In genomic region chr1:154150167-154150851, GRCm38 (mm10) we compare ENCODE assay signal across 8 mouse cellular contexts. TPM values are rescaled to one million over a fixed set of nuclear protein-coding genes. Genes with fewer than 3 reads are reported as not detected.
DNase-seq lines count a peak whose midpoint lies in the region; ATAC-seq and TF ChIP-seq lines count a peak whose summit lies in the region.

No protein-coding gene starts in this region.

- no peak overlapping the region for H3K4me3 ChIP-seq in hindbrain, embryonic 11.5 days (ENCODE audit: low read depth, low read length)
- H3K4me3 ChIP-seq in lung, adult 2 months (replicated peaks; ENCODE audit: extremely low read depth, low read depth, low read length) = no peak overlapping the region

- WGBS in hindbrain, embryonic 11.5 days = 43% methylated on average over 8 of the region's 8 CpGs
- 25% methylated on average over 8 of the region's 8 CpGs for WGBS in lung, adult 2 months

- H3K9ac ChIP-seq in hindbrain, embryonic 11.5 days (ENCODE audit: low read depth, low read length) = no peak overlapping the region

- peak; percentile 39 for DNase-seq in ES-CJ7 (ENCODE audit: low read depth, low spot score)
- DNase-seq in cerebellum, adult 9-11 months = peak; percentile 81
- peak; percentile 65 to 83 for DNase-seq in frontal cortex, postnatal 14 days (ENCODE audit: low spot score in 2 of 2)
- no peak for DNase-seq in hindbrain, embryonic 11.5 days (ENCODE audit: low spot score)
- peak; percentile 55 for DNase-seq in layer of hippocampus, adult 9-10 months (ENCODE audit: low spot score)
- DNase-seq in lung, adult 2 months = peak; percentile 42
- peak; percentile 89 for DNase-seq in retina, postnatal 1 day

- H3K27ac ChIP-seq in hindbrain, embryonic 11.5 days (ENCODE audit: low read depth, low read length) = no peak overlapping the region

- H3K27me3 ChIP-seq in hindbrain, embryonic 11.5 days (ENCODE audit: control insufficient read depth, insufficient read depth, low read length) = no peaks in the 10 kb centered on the region

- no peaks in the 10 kb centered on the region for H3K36me3 ChIP-seq in hindbrain, embryonic 11.5 days (ENCODE audit: control insufficient read depth, insufficient read depth, low read length)

- H3K9me3 ChIP-seq in hindbrain, embryonic 11.5 days (ENCODE audit: control insufficient read depth, low read length) = no peaks in the 10 kb centered on the region

- H3K4me2 ChIP-seq in hindbrain, embryonic 11.5 days (replicated peaks; ENCODE audit: low read depth, low read length) = no peak overlapping the region

- H3K4me1 ChIP-seq in hindbrain, embryonic 11.5 days (replicated peaks; ENCODE audit: control insufficient read depth, insufficient read depth, low read length) = no peaks in the 10 kb centered on the region
- H3K4me1 ChIP-seq in lung, adult 2 months (ENCODE audit: control insufficient read depth, insufficient read depth, low read length) = peaks cover 4% of the 10 kb centered on the region; the same call in 1 of the 2 replicates

- TF ChIP-seq POLR2A in lung, adult 2 months (IDR thresholded peaks at IDR 0.05; ENCODE audit: borderline replicate concordance, extremely low read depth, low read depth, low read length) = no peak

- no peak for TF ChIP-seq CTCF in lung, adult 2 months (IDR thresholded peaks at IDR 0.05; ENCODE audit: insufficient read depth, low read length)

- ATAC-seq in hindbrain, embryonic 11.5 days (ENCODE audit: low FRiP score) = peak; percentile 70
- no peak for ATAC-seq in megakaryocyte progenitor cell, adult 5-6 weeks (replicated peaks; ENCODE audit: poor library complexity)

RNA-seq across cellular contexts. Expression of gene Zfp648, which starts 50.7 kb away (rescaled TPM):
- 0.11 TPM in 1 of 2 replicates, not detected in the other for polyA plus RNA-seq in hindbrain, embryonic 11.5 days (2014; fragmentation: Nextera tagmentation; extraction: Ambion mirVana)
- 0.06 TPM in 1 of 2 replicates, not detected in the other for polyA plus RNA-seq in lung, adult 2 months (2012; rRNA removed)
- total RNA-seq in megakaryocyte progenitor cell, adult 5-6 weeks (2015) = not detected in 2 replicates
- 0.25 TPM in 1 of 2 replicates, not detected in the other for total RNA-seq in megakaryocyte progenitor cell, adult 5-6 weeks (2017)
